Mouse (Mus musculus): ENCODE data around the gene Fam84b. TPM values are rescaled to one million over a fixed set of nuclear protein-coding genes. Genes with fewer than 3 reads are reported as not detected.

Fam84b gene
- 77.4 TPM for polyA plus RNA-seq (2014; fragmentation: Illumina TruSeq; extraction: RNeasy Lipid Tissue Mini Kit (QIAGEN cat#74804); ENCODE audit: low read depth, low replicate concordance)

DNA sequence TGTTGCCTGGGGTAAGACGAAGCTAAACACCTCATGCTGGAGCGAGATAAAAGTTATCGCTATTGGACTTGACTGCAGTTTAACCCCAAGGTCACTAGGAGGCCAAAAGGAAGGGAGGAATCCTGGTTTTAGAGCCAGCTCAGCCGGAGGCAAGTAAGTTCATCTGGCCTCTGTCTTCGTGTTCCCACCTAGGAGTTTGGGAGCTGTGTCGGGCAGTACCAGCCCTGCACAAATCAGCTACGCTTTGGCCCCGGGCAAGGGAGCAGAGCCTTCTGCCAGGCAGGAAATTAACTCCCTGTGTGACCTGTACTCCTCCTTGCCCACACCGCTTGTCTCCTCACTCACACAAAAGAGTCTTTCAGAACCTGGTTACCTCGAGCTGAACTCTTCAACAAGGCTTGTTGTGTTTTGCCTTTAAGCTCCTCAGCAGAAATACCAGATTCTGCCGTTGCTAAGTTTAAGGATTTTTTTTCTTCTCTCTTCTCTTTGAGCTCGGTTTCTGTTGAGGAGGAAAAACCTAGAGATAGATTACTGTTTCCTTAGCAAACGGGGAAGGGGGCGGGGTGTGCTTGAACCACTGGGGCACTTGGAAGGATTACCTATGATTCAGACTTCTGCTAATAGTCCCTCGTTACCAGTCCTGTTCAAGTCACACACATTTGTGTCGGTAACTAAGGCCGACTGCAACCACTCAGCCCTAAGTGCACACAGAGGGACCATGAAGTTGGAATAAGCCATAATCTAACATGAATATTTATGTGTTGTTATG is at the start of gene Fam84b:
Gene Fam84b (minus strand): TSS at position 548 of the 769 bp plus-strand sequence.

Other genes with a start within 250 kb of the Fam84b start
- not detected for gene A1bg, start 69.2 kb upstream of the Fam84b start, polyA plus RNA-seq (2014; fragmentation: Illumina TruSeq; extraction: RNeasy Lipid Tissue Mini Kit (QIAGEN cat#74804); ENCODE audit: low read depth, low replicate concordance)

Measured in sigmoid colon, adult 10 weeks (tissue).